ENCODE assay signal across 13 mouse cellular contexts in the genomic region with DNA sequence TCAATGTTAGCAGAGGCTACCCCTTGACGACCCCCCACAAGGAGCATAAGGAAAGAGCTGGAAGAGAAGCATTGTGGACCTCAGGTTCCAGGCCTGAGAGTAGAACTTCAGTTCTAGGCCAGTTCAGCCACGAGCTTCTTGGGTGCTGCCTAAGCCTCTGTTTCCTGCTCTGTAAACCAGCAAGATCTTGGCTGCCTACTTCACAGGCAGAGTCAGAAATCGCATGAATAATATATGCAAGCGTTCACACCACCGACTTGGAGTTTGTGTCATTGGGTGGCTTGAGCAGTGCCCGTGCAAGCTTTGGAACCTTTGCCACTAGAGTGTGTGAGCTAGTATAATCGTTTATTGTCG. TPM values are rescaled to one million over a fixed set of nuclear protein-coding genes. Genes with fewer than 3 reads are reported as not detected.
DNase-seq lines count a peak whose midpoint lies in the region; ATAC-seq and TF ChIP-seq lines count a peak whose summit lies in the region.
"Had no signal": no experiment of that assay in that cellular context is flagged by ENCODE, and none has a peak within 500 bp of the region (broad histone marks: within the 10 kb centered on the region; RNA-seq: fewer than 3 reads in every experiment).

No protein-coding gene starts in this region.

- H3K27ac ChIP-seq in heart, adult 2 months: peak overlapping the region; percentile 56
- peak overlapping the region; percentile 80; the same call in 1 of the 2 replicates for H3K27ac ChIP-seq in kidney, embryonic 16.5 days (ENCODE audit: low read length)
- H3K27ac ChIP-seq: liver, embryonic 15.5 days had no signal

- no peak for ATAC-seq in kidney, embryonic 16.5 days (ENCODE audit: low FRiP score, low TSS enrichment)

- TF ChIP-seq POLR2A in heart, adult 2 months (IDR thresholded peaks at IDR 0.05; ENCODE audit: insufficient read depth, low read depth, low read length): no peak

- no peak overlapping the region for H3K4me2 ChIP-seq in kidney, embryonic 16.5 days (replicated peaks; ENCODE audit: low read depth, low read length)
- H3K4me2 ChIP-seq: hindbrain, embryonic 15.5 days; liver, embryonic 15.5 days had no signal

- no peaks in the 10 kb centered on the region for H3K27me3 ChIP-seq in heart, adult 2 months (ENCODE audit: control insufficient read depth, insufficient read depth, low read length)
- no peaks in the 10 kb centered on the region for H3K27me3 ChIP-seq in kidney, embryonic 16.5 days (ENCODE audit: insufficient read depth, low read length)
- H3K27me3 ChIP-seq: hindbrain, embryonic 15.5 days; Patski had no signal

- peaks cover 4% of the 10 kb centered on the region for H3K36me3 ChIP-seq in heart, adult 2 months (ENCODE audit: control insufficient read depth, insufficient read depth, low read length)
- no peaks in the 10 kb centered on the region for H3K36me3 ChIP-seq in kidney, embryonic 16.5 days (ENCODE audit: insufficient read depth, low read length)
- H3K36me3 ChIP-seq: hindbrain, embryonic 15.5 days; liver, embryonic 15.5 days had no signal

- intact Hi-C loops in heart, adult 2 months (cut with DNase I): no loop called here
- intact Hi-C loops in heart, postnatal 14 days (cut with DNase I): no loop called here

- H3K9me3 ChIP-seq in kidney, embryonic 16.5 days (ENCODE audit: low read length): no peaks in the 10 kb centered on the region
- H3K9me3 ChIP-seq: hindbrain, embryonic 15.5 days; liver, embryonic 15.5 days had no signal

- no peak for TF ChIP-seq EP300 in heart, adult 2 months (IDR thresholded peaks at IDR 0.05; ENCODE audit: insufficient read depth, low read depth, low read length)

- no peak for TF ChIP-seq CTCF in heart, adult 2 months (IDR thresholded peaks at IDR 0.05)

- peaks cover 41% of the 10 kb centered on the region for H3K4me1 ChIP-seq in heart, adult 2 months (ENCODE audit: control insufficient read depth, insufficient read depth, low read length)
- H3K4me1 ChIP-seq in kidney, embryonic 16.5 days (ENCODE audit: insufficient read depth, low read length): peaks cover 67% of the 10 kb centered on the region

- DNase-seq in heart, adult 2 months: no peak
- no peak for DNase-seq in heart, postnatal 14 days
- DNase-seq in kidney, adult 18-20 months: no peak
- DNase-seq in 3T3-L1 (ENCODE audit: low read depth, low spot score) (peak; percentile 47), NIH3T3 (ENCODE audit: low read depth) (peak; percentile 53)
- no peak for DNase-seq in urinary bladder, adult 18-20 months (ENCODE audit: low spot score in 2 of 2)
- DNase-seq in embryo, embryonic 9.5 days (ENCODE audit: extremely low spot score): no peak
- DNase-seq: cerebellum, adult 2 months; gastrocnemius, postnatal 36 days had no signal

- H3K9ac ChIP-seq in heart, adult 2 months (ENCODE audit: low read depth, low read length): no peak overlapping the region
- no peak overlapping the region for H3K9ac ChIP-seq in kidney, embryonic 16.5 days (replicated peaks; ENCODE audit: low read length)
- H3K9ac ChIP-seq: hindbrain, embryonic 15.5 days; liver, embryonic 15.5 days had no signal

- H3K79me2 ChIP-seq in heart, adult 2 months (replicated peaks; ENCODE audit: control insufficient read depth, insufficient read depth, low read length): no peaks in the 10 kb centered on the region

- H3K4me3 ChIP-seq in heart, adult 2 months: no peak overlapping the region
- no peak overlapping the region for H3K4me3 ChIP-seq in kidney, embryonic 16.5 days (ENCODE audit: low read length)
- H3K4me3 ChIP-seq: hindbrain, embryonic 15.5 days; liver, embryonic 15.5 days had no signal

- 30% methylated on average over 8 of the region's 8 CpGs for WGBS in heart, adult 2 months
- WGBS in kidney, embryonic 16.5 days: 53% methylated on average over 8 of the region's 8 CpGs

RNA-seq across cellular contexts. Expression of gene Hdac7, which starts 7.4 kb away (rescaled TPM):
- total RNA-seq in heart, adult 2 months (2021): 10 to 100 TPM; 23.7 to 25.7 TPM
- 54.9 and 61.8 TPM in 2 replicates for polyA plus RNA-seq in heart, adult 2 months (2012; rRNA removed)
- 10 to 100 TPM; 45.9 to 52.5 TPM for total RNA-seq in heart, postnatal 14 days (2021)
- polyA plus RNA-seq in kidney, embryonic 16.5 days (2015; fragmentation: Nextera tagmentation; extraction: Ambion mirVana): 37.3 and 40.0 TPM in 2 replicates

RNA-seq across cellular contexts. Expression of gene Slc48a1, which starts 58.6 kb away (rescaled TPM):
- 10 to 100 TPM; 72.7 to 73.0 TPM for total RNA-seq in heart, adult 2 months (2021)
- polyA plus RNA-seq in heart, adult 2 months (2012; rRNA removed): 82.8 and 85.3 TPM in 2 replicates
- total RNA-seq in heart, postnatal 14 days (2021): 10 to 100 TPM; 78.3 to 78.9 TPM
- polyA plus RNA-seq in kidney, embryonic 16.5 days (2015; fragmentation: Nextera tagmentation; extraction: Ambion mirVana): 81.7 and 81.9 TPM in 2 replicates

Comparison
In these comparisons a context has a peak if more than half of its experiments do, and no peak if none do; other contexts are left out.
1. DNase-seq: peak in 3T3-L1 (single experiment) and NIH3T3 (single experiment); none in heart, adult 2 months (0 of 2), heart, postnatal 14 days (0 of 2), kidney, adult 18-20 months (single experiment), urinary bladder, adult 18-20 months (0 of 2) and embryo, embryonic 9.5 days (single experiment).